Mouse (Mus musculus) liver, embryonic 13.5 days (tissue): ENCODE results near the gene Mup4. TPM values are rescaled to one million over a fixed set of nuclear protein-coding genes. Genes with fewer than 3 reads are reported as not detected.

Source experiments
- ATAC-seq: fragments of 200-750 bp; cut with Nextera tagmentation; 2 replicates; pipeline ENCODE4 v1.8.0; 2017; ENCODE audit warnings: low read depth, mild to moderate bottlenecking, moderate number of reproducible peaks, moderate library complexity
- DNase-seq: peaks from one replicate; pipeline ENCODE4 v3.0.0; 2022
- H3K27ac ChIP-seq: fragments of 300-500 bp; sonication (generic); 2 replicates; pipeline ENCODE4 v1.5.1; 2015; ENCODE audit warnings: moderate library complexity, mild to moderate bottlenecking, inconsistent platforms
- H3K27me3 ChIP-seq: fragments of 300-500 bp; sonication (generic); 2 replicates; pipeline ENCODE4 v1.6.1; 2015; ENCODE audit warnings: mild to moderate bottlenecking, inconsistent platforms
- H3K36me3 ChIP-seq: fragments of 300-500 bp; sonication (generic); 2 replicates; pipeline ENCODE4 v1.6.1; 2015; ENCODE audit warnings: mild to moderate bottlenecking, inconsistent platforms
- H3K4me1 ChIP-seq: fragments of 300-500 bp; sonication (generic); replicated peaks from 2 replicates; pipeline ENCODE4 v1.6.1; 2015; ENCODE audit warnings: inconsistent platforms
- H3K4me2 ChIP-seq: fragments of 300-500 bp; sonication (generic); 2 replicates; pipeline ENCODE4 v1.6.1; 2015; ENCODE audit warnings: inconsistent platforms, mild to moderate bottlenecking, moderate library complexity
- H3K4me3 ChIP-seq: fragments of 300-500 bp; sonication (generic); replicated peaks from 2 replicates; pipeline ENCODE4 v1.5.1; 2015; ENCODE audit warnings: mild to moderate bottlenecking, inconsistent platforms
- H3K9ac ChIP-seq: fragments of 300-500 bp; sonication (generic); 2 replicates; pipeline ENCODE4 v1.6.1; 2015; ENCODE audit warnings: mild to moderate bottlenecking, inconsistent platforms
- H3K9me3 ChIP-seq: fragments of 300-500 bp; sonication (generic); replicated peaks from 2 replicates; pipeline ENCODE4 v1.6.1; 2016; ENCODE audit warnings: inconsistent platforms
- WGBS: fragments of 180-500 bp; shearing (Covaris S2); methylation state at CpG from one replicate; pipeline ENCODE4 v1.1.7; 2015; ENCODE audit not compliant: insufficient replicate concordance; 5-methylcytosine and 5-hydroxymethylcytosine counted together
- polyA plus RNA-seq: library from polyadenylated mRNA; unstranded; fragments of >200 nt; fragmentation: Nextera tagmentation; extraction: Ambion mirVana; gene quantifications from 2 replicates; pipeline ENCODE4 v1.2.1, GENCODE M21; 2015

The Mup4 gene
- polyA plus RNA-seq, 1 experiment from 2014 or later = not detected

GRCm38 (mm10) chr4:59907657-59908230 is 52.8 kb downstream of the Mup4 start:
- H3K36me3 ChIP-seq = no peaks in the 10 kb centered on the region
- 50% methylated on average over 10 of the region's 10 CpGs for WGBS
- H3K9ac ChIP-seq = no peak overlapping the region

GRCm38 (mm10) chr4:59907092-59907491 is 53.4 kb downstream of the Mup4 start:
- H3K36me3 ChIP-seq = no peaks in the 10 kb centered on the region
- WGBS = 56% methylated on average over 6 of the region's 6 CpGs

More at GRCm38 (mm10) chr4:59907657-59908230, 52.8 kb downstream of the Mup4 start:
- Histone ChIP-seq H3K4me3 (no peak overlapping the region), H3K9me3 (no peaks in the 10 kb centered on the region), H3K4me1 (no peaks in the 10 kb centered on the region), H3K27ac (no peak overlapping the region), H3K4me2 (no peak overlapping the region), H3K27me3 (no peaks in the 10 kb centered on the region)
- ATAC-seq (no peak), DNase-seq (no peak)

More at GRCm38 (mm10) chr4:59907092-59907491, 53.4 kb downstream of the Mup4 start:
- Histone ChIP-seq H3K27me3 (no peaks in the 10 kb centered on the region), H3K4me3 (no peak overlapping the region), H3K27ac (no peak overlapping the region), H3K9ac (no peak overlapping the region), H3K4me1 (no peaks in the 10 kb centered on the region), H3K4me2 (no peak overlapping the region), H3K9me3 (no peaks in the 10 kb centered on the region)
- DNase-seq (no peak), ATAC-seq (no peak)

Other genes starting within 250 kb of the Mup4 start
- 24.7 and 30.0 TPM in 2 replicates for gene Inip, start 159.1 kb downstream of the Mup4 start, polyA plus RNA-seq
- 3.4 and 4.5 TPM in 2 replicates for gene Snx30, start 154.9 kb downstream of the Mup4 start, polyA plus RNA-seq
- gene Slc46a2, start 45.7 kb downstream of the Mup4 start, polyA plus RNA-seq = not detected in 2 replicates
- gene Mup6, start 3.6 kb upstream of the Mup4 start, polyA plus RNA-seq = not detected in 2 replicates
- gene Mup7, start 109.8 kb upstream of the Mup4 start, polyA plus RNA-seq = not detected in 2 replicates
- gene Mup2, start 193.6 kb upstream of the Mup4 start, polyA plus RNA-seq = not detected in 2 replicates